Mouse (Mus musculus) hematopoietic stem cell, adult 5-6 weeks (primary cell): ENCODE data around the gene Ephb1. TPM values are rescaled to one million over a fixed set of nuclear protein-coding genes. Genes with fewer than 3 reads are reported as not detected.

Source experiments
- ATAC-seq, 2 experiments: fragments of 125-278 bp in 1 of 2; replicated peaks in 1 of 2; 2 replicates each; pipeline ENCODE4 v1.8.0; 2016 to 2017; ENCODE audit warnings: inconsistent platforms in 2 of 2, mild to moderate bottlenecking in 2 of 2, moderate number of reproducible peaks in 2 of 2, low read depth in 1 of 2, moderate TSS enrichment in 1 of 2; ENCODE audit not compliant: low FRiP score in 2 of 2, poor library complexity in 2 of 2, severe bottlenecking in 2 of 2, insufficient read depth in 1 of 2, low TSS enrichment in 1 of 2
- total RNA-seq: library from RNA; stranded (forward); fragments of 172-1452, 232-1000 nt; gene quantifications from 2 replicates; pipeline ENCODE4 v1.2.3, GENCODE M21; 2017

Ephb1 gene
- not detected in 2 replicates for total RNA-seq

DNA sequence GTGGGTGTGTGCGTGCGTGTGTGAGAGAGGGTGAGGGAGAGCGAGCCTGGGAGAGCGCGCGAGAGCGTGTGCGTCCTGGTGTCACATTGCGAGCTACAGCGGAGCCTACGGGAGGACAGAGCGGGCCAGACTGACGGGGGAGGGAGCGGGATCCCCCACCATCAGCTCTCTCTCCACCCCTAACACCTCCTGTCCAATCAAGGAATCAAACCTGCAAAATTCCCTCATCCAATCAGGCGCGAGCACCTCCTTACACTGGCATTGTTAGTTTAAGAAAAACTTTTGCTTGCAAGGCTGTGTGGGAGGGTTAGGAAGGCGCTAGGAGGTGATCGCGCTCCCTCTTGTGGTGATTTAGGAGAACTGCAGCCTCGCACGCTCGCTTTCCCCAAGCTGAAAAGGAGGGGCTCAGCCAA is at the start of gene Ephb1:
Ephb1 (minus strand) TSS at position 133 of the 413 bp plus-strand sequence.
- peak; percentile 72 to 86 for ATAC-seq

DNA sequence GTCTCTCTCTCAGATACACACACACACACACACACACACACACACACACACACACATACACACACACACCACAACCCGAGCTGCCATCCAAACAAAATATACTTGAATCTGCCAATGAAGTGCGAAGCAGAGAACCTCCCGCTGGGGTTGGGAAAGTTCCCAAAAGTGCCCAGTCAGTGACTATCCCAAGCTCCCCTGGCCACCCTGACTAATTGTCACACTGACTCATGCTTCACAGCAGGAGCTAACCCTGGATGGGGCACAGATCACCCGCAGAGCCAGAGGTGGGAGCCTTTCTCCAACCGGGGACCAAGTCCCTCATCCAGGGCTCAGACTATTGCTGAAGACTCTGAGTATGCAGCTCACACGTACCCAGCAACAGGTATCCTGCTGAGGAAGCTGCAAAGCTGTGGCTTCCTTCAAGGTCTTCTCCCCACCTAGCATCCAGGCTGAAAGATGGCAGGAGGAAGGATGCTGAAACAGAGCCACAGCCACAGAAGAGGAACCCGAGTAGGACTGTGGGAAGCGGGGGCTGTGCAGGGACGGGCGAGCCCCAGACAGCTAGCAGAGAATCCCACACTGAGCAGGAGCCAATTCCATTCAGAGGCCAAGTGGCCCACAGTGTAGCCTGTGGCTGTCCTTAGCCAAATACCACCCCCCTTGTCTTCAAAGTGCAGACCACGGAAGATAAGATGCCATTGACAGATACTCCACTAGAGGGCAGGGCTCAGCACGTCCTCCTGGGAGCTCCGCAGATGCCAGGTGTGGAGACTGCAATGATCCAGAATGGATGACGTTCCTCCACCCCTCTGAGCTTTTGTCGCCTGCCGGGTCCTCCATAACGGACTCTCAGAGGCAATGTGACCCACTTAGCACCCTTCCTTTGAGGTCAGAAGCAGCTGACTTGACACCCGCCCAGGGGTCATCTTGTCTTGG is 48.9 kb upstream of the Ephb1 start:
- peak; percentile 40 to 61 for ATAC-seq

DNA sequence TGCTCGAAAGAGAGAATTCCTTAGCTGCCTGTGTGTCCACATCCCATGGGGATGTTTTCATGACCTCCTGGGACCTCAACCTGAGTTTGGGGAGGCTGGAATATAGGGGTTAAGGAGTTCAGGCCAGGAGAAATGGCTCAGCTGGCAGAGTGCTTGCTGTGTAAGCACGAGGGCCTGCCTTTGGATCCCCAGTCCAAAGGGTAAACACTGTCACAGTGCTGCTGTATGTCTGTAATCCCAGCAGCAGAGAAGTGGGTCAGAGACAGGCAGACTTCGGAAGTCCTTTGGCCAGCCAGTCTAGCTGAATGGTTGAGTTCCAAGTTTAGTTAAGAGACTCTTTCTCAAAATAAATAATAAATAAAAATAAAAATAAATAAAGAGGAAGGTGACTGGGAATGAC is 48.2 kb upstream of the Ephb1 start:
- ATAC-seq: no peak

DNA sequence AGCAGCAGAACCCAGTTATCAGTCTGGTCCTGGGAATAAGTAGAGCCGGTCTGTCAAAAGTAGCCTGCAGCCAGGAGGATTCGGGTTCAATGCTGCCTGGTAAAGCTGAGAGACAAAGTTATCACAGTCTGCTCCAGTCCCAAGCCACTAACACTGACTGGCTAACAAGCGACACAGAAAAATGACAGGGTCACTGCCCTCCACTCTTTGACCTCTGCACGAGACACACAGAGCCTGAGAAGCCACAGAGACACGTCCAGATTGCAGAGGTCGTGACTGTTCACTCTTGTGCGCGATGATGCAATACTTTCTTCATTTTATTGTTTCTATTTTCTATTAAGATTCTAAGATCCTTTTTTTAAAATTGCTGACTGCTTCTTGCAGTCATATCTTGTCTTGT is 33.8 kb upstream of the Ephb1 start:
- no peak for ATAC-seq

DNA sequence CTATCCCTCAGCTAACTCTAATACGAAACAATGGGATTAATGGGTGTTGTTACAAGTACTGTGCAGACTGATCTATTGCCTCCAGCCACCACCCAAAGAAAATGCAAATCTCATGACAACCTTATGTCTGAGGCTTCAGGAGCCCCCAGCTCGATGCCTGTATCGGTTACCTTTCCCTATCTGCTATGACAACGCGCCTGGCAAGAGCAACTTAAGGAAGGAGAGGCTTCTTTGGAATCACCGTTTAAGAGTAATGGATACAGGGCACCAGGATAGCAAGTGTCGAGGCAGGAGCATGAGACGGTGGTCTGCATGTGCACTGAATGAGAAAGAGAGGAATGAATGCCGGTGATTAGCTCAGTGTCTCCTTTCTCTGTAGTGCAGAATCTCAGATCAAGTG is 32.3 kb upstream of the Ephb1 start:
- no peak for ATAC-seq

DNA sequence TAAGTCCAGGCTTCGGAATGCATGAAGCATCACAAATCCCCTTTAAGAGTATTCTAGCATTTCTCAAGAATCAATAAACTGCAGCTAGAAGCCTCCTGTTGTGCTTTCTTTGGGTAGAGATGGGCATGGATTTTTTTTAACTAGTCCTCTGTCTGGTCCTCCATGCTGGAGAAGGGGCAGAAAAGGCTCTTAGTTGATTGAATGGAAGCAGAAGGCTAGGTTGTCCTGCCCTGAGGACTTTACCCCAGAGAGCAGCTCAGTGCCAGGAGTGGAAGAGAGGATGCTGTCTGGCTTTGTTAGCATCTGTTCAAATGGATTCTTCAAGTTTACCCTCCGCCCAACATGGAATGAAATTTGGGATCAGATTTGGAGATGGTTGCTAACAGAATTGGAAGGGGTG is 25.7 kb upstream of the Ephb1 start:
- no peak for ATAC-seq

DNA sequence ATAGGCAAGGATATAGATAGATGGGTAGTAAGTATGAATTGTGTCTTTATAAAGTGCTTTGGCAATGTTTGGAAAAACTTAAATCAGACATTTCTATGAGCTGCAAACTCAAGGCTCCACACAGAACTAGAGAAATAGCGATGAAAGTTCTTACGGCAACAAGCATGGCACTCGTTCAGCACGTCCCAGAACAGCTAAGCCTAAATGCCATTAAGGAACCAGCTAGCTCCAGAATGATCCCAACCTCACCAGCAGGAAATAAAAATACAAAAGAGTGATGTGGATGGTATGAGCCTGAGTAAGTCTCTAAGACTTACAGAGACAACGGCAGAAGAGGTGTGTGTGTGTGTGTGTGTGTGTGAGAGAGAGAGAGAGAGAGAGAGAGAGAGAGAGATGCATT is 20.2 kb upstream of the Ephb1 start:
- no peak for ATAC-seq

DNA sequence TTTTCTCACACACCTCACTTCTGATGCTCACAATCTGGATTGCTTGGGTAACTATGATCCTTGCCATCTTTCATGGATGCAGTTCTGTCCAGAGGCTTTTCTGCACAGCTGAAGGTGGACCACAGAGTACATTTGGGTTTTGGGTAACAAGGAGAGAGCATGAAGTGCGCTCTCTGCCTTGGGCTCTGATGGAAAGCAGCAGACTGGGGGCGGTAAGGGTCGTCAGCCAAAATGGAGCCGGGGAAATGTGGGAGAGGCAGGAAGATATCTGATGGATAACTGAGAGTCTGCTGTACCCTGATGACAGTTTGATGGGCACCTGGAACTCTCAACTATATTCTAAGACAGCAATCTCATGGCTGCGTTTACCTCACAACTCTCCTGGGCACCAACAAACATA is 19.4 kb upstream of the Ephb1 start:
- ATAC-seq: no peak

DNA sequence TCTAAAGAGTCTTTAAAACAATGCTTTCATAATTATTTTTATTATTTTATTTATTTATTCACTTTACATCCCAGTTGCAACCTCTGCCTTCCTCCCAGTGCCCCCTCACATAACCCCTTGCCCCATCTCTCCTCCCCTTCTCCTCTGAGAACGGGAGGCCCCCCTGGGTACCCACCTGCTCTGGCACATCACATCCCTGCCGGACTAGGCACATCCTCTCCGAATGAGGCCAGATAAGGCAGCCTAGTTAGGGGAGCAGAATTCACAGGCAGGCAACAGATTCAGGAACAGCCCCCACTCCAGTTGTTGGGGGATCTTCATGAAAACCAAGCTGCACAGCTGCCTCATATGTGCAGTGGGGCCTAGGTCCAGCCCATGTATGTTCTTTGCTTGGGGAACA is 17.4 kb upstream of the Ephb1 start:
- no peak for ATAC-seq

DNA sequence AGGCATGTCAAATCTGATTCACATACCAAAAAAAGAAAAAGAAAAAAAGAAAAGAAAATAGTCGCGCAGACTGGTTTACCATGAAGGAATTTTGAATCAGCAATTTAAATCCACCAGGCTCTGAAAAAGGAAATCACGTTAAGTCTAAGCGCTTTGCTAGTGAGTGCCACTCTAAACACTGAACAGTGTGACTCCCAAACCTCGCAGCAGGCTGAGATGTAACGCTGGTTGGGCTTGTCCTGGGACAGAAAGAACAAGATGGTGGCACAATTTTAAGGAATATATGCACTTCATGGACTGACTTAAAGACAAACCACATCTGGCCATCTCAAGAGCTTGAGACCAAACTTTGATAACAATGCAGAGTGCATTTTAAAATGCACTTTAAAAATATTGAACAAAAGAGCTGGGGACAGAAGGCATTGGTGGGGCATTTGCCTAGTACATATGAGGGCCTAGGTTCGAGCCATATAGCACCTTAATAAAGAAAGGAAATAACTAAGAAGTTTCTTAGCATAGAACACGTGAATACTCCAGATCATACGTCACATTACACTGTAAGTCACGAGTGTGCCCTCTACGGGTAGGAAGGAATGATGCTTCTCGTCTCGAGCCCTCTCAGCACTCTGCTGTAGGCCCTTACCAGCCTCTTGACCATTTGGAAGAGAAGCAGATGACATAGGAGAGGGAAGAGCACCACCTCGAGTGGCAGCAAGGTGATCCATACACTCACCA is 16.7 kb upstream of the Ephb1 start:
- ATAC-seq: no peak

DNA sequence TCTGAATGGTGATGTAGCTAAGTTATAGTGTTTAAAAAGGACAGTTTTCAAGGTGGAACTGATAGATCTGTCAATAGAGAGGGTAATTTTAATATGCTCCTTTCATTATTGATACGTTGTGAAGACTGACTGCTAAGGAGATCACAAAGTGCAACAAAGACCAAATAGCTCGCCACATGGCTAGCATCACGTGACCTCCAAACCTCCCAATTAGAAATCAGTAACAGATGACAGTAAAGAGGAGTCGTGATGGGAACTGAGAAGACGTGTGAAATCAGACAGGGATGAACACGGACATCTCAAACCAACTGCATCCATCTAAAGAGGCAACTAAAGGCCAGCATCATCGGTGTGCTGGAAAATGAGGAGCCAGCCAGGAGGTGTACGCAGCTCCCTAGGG is 15.6 kb upstream of the Ephb1 start:
- ATAC-seq: no peak

DNA sequence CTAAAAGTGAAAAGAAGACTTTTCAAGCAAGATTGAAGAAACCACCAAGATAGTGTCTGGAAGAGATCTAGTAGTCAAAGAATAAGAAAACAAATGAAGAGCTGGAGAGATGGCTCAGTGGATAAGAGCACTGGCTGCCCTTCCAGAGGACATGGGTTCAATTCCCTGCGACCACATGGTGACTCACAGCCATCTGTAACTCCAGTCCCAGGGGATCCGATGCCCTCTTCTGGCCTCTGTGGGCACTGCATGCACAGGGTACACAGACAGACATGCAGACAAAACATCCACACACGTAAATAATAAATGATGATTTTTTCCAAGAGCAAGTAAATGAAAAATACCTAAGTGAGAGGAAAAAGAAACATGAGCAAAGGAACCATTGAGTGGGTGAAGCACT is 14.6 kb upstream of the Ephb1 start:
- no peak for ATAC-seq

DNA sequence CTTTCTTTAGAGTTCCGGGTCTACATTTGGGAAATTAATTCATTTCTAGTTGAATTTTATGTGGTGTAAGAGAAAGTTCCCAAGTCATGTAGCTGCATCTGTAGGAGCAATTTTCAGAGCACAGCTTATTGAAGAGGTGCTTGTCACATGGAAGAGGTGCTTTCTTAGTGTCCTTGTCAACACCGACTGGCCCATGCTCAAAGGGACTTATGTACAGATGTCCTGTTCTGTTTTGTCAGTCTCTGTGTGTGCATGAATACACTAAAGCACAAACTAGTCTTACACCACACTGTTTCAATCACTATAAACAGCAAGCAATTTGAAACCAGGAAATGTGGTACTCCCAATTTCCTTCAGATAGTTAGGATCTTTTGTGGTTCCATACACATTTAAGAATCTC is 13.3 kb upstream of the Ephb1 start:
- ATAC-seq: no peak

DNA sequence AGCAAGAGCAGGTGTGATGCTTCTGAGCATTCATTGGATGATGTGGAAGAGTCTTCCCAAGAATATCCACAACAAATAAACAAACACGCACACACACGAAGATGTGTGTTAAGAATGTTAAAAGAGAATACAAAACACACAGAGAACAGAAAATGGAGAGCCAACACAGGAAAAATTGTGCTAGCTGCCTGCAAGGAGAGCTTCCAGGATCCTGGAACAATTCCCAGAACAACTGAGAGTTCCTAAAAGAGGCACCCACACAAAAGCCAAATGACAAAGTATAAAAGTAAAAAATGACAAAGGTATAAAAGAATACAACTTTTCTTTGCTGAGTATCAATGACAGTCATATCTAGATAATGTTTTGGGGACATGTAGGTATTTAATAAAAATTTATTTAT is 11.0 kb upstream of the Ephb1 start:
- ATAC-seq: no peak

DNA sequence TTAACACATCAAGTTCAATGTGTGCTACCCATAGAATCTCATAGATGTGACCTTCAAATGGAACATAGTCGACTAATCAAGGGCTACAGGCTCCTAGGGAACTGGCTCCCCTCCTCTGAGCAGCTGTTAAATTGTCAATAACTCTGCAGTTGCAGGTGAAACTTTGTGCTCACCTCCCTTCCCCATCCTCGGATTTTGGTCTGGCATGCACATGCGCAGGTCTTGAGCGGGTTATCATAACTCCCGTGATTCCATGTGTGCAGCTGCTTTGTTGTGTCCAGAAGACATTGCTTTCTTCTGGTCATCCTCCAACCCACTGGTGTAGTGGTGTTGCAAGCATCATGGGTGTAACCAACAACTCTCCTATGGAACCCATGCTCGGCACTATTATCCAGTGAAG is 4.8 kb upstream of the Ephb1 start:
- ATAC-seq: no peak

DNA sequence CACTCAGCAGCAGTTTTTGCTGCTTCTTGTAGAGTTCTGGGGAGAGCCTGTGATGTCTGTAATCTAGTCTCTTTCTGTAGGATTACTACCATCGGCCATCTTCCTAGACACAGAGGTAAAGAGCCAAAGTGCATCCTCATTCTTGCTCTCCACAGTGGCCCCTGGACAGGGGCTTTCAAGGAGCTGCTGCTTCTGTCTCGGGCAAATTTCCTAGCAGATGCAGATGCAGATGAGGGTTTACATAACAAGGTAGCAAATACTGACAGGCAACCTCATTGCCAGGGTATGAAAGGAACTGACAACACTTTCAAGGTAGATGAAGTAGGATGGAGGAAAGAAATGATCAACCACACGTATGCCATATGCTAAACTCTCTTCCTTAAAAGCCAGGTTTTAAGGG is 4.2 kb upstream of the Ephb1 start:
- ATAC-seq: no peak

DNA sequence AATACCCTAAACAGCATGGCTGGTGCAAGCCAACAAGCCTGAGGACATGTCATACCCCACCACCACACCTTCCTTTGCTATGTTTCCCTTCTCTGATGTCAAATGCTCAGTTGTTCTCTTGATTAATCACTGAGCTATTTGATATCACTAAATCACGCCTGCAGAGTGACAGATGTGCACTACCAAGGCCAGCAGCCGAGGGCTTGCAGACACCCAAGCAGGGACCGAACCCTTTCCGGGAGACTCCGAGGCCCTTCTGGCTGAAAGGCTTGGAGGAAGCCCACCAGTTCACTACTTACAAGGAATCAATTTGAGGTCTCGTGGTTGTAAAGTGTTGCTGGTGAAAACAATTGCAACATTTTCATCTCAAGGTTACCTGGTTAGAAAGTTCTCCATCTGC is 3.5 kb upstream of the Ephb1 start:
- no peak for ATAC-seq

DNA sequence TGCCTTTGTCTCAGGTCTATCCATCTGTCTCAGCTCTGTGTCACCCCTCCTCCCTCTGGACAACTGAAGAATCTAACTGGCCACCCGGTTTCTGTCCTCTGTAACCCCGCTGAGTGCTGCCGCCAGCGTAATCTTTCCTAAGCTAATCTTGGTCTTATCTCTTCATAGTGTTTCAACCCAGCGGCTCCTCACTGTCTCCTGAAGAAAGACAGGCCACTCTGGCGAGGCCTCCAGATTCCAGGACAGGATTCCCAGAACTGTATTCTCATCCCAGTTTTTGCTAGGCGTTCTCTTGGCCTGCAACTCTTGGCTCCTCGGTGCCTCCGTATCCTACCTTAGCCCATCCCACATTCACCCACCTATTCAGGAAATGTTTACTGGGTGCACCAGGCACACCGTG is 2.0 kb upstream of the Ephb1 start:
- ATAC-seq: no peak

DNA sequence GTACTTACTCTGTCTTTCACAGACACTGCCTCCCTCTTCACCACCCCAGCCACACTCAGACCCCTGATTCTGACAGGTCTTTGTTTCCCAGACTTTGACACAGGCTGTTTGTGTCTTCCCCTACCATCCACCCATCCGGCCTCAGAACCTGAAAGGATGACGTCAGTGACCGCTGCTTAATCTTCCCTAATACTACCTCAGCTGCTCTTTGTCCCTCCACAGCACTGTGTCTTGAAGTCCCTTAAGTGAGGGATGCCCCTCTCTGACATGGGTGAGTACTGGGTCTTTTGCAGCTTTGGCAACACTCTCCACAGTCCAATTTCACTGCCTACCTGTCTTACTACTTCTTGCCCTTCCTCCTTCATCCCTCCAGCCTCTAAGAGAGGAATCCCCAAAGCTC is 1.2 kb upstream of the Ephb1 start:
- no peak for ATAC-seq
